Mouse (Mus musculus): ENCODE results near the gene Zdhhc17. TPM values are rescaled to one million over a fixed set of nuclear protein-coding genes. Genes with fewer than 3 reads are reported as not detected.

The Zdhhc17 gene
- polyA plus RNA-seq, 1 experiment from 2014 or later, result 17.3 TPM

GRCm38 (mm10) chr10:111031511-111032365, 21.8 kb upstream of the Zdhhc17 start:
- Histone ChIP-seq H3K4me2 (ENCODE audit: low read depth, low read length) (peak overlapping the region; percentile 54), H3K9me3 (replicated peaks; ENCODE audit: control insufficient read depth, low read length) (no peaks in the 10 kb centered on the region), H3K36me3 (ENCODE audit: control insufficient read depth, insufficient read depth, low read length) (no peaks in the 10 kb centered on the region), H3K4me3 (replicated peaks; ENCODE audit: low read length) (peak overlapping the region; percentile 32), H3K9ac (ENCODE audit: low read length) (peak overlapping the region; percentile 46), H3K27me3 (ENCODE audit: control insufficient read depth, insufficient read depth, low read length) (no peaks in the 10 kb centered on the region), H3K27ac (ENCODE audit: low read length) (no peak overlapping the region), H3K4me1 (ENCODE audit: control insufficient read depth, insufficient read depth, low read length) (no peaks in the 10 kb centered on the region)
- ATAC-seq (ENCODE audit: insufficient read depth, low FRiP score), result no peak
- 28% methylated on average over 20 of the region's 20 CpGs for WGBS

- Histone ChIP-seq H3K36me3 (ENCODE audit: control insufficient read depth, insufficient read depth, low read length) (no peaks in the 10 kb centered on the region), H3K27me3 (ENCODE audit: control insufficient read depth, insufficient read depth, low read length) (no peaks in the 10 kb centered on the region), H3K4me2 (ENCODE audit: low read depth, low read length) (no peak overlapping the region), H3K4me3 (replicated peaks; ENCODE audit: low read length) (no peak overlapping the region), H3K27ac (ENCODE audit: low read length) (no peak overlapping the region), H3K4me1 (ENCODE audit: control insufficient read depth, insufficient read depth, low read length) (no peaks in the 10 kb centered on the region), H3K9ac (ENCODE audit: low read length) (no peak overlapping the region), H3K9me3 (replicated peaks; ENCODE audit: control insufficient read depth, low read length) (no peaks in the 10 kb centered on the region)
- ATAC-seq (ENCODE audit: insufficient read depth, low FRiP score), result no peak
- WGBS, result 71% methylated on average over 2 of the region's 2 CpGs
Observed at GRCm38 (mm10) chr10:111030845-111031244, 20.9 kb upstream of the Zdhhc17 start.

DNA sequence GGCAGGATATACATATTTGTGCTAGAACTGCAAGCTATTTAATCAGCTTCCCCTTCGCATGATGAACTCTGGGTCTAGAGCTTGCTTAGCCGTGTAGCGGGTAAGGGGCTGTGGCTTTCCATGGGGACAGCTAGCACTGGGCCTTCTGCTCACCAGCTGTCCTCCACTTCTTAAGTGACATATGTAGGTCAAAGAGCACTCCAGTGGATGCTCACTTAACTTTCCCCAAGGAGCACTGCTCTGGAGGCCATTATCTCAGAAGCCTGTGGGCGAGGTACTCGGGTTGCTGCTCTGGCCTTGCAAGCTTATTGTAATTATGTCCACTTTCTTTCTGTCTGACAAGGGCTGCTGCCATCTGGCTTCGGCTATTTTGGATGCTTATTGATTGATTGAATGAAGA, 16.2 kb upstream of the Zdhhc17 start:
- Histone ChIP-seq H3K4me3 (replicated peaks; ENCODE audit: low read length) (no peak overlapping the region), H3K27me3 (ENCODE audit: control insufficient read depth, insufficient read depth, low read length) (no peaks in the 10 kb centered on the region), H3K27ac (ENCODE audit: low read length) (no peak overlapping the region), H3K9me3 (replicated peaks; ENCODE audit: control insufficient read depth, low read length) (no peaks in the 10 kb centered on the region), H3K4me1 (ENCODE audit: control insufficient read depth, insufficient read depth, low read length) (no peaks in the 10 kb centered on the region), H3K9ac (ENCODE audit: low read length) (no peak overlapping the region), H3K4me2 (ENCODE audit: low read depth, low read length) (no peak overlapping the region), H3K36me3 (ENCODE audit: control insufficient read depth, insufficient read depth, low read length) (no peaks in the 10 kb centered on the region)
- ATAC-seq (ENCODE audit: insufficient read depth, low FRiP score), result no peak
- WGBS, result 81% methylated on average over 6 of the region's 6 CpGs

DNA sequence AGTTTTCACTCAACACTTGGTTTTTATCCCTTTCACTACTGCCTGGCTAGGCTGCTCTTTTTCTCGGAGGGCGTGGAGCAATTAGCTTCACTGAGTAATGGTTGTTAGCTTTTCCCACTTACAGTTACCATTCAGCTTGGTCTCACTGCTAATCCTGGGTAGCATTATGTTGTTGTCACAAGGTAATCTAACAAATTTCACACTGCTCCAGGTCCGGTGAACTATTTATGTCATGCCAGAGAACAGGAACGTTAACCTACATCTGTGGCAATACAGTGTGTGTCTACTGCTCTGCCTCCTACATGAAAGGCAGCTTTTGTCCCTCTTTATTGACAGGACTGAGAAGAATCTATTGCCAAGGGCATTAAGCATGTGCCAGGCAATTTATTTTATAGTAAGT, 14.8 kb upstream of the Zdhhc17 start:
- Histone ChIP-seq H3K4me3 (replicated peaks; ENCODE audit: low read length) (no peak overlapping the region), H3K36me3 (ENCODE audit: control insufficient read depth, insufficient read depth, low read length) (no peaks in the 10 kb centered on the region), H3K4me1 (ENCODE audit: control insufficient read depth, insufficient read depth, low read length) (no peaks in the 10 kb centered on the region), H3K27me3 (ENCODE audit: control insufficient read depth, insufficient read depth, low read length) (no peaks in the 10 kb centered on the region), H3K9me3 (replicated peaks; ENCODE audit: control insufficient read depth, low read length) (no peaks in the 10 kb centered on the region), H3K9ac (ENCODE audit: low read length) (no peak overlapping the region), H3K4me2 (ENCODE audit: low read depth, low read length) (no peak overlapping the region), H3K27ac (ENCODE audit: low read length) (no peak overlapping the region)
- 60% methylated on average over 4 of the region's 4 CpGs for WGBS
- ATAC-seq (ENCODE audit: insufficient read depth, low FRiP score), result no peak

DNA sequence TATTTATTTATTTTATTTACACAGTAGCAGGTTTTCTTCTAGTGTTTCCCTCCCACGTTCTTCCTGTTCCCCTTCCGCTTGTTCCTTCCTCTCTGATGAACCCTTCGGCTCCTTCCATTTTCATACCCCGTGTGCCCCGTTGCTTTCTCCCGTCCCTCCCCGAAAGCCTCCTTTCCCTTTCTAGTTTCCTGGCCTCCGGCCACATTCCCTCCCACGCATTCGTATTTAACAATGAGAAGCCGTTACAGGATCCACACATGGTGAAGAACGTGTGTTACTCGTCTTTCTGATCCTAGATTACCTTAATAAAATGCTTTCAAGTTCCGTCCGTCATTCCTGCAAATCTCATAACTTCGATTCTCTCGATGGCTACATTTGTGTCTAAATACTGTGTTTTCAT, 4.5 kb upstream of the Zdhhc17 start:
- Histone ChIP-seq H3K4me1 (ENCODE audit: control insufficient read depth, insufficient read depth, low read length) (no peaks in the 10 kb centered on the region), H3K27me3 (ENCODE audit: control insufficient read depth, insufficient read depth, low read length) (no peaks in the 10 kb centered on the region), H3K27ac (ENCODE audit: low read length) (no peak overlapping the region), H3K36me3 (ENCODE audit: control insufficient read depth, insufficient read depth, low read length) (no peaks in the 10 kb centered on the region), H3K9me3 (replicated peaks; ENCODE audit: control insufficient read depth, low read length) (no peaks in the 10 kb centered on the region), H3K4me3 (replicated peaks; ENCODE audit: low read length) (no peak overlapping the region), H3K9ac (ENCODE audit: low read length) (no peak overlapping the region), H3K4me2 (ENCODE audit: low read depth, low read length) (no peak overlapping the region)
- ATAC-seq (ENCODE audit: insufficient read depth, low FRiP score), result no peak
- 77% methylated on average over 17 of the region's 17 CpGs for WGBS

DNA sequence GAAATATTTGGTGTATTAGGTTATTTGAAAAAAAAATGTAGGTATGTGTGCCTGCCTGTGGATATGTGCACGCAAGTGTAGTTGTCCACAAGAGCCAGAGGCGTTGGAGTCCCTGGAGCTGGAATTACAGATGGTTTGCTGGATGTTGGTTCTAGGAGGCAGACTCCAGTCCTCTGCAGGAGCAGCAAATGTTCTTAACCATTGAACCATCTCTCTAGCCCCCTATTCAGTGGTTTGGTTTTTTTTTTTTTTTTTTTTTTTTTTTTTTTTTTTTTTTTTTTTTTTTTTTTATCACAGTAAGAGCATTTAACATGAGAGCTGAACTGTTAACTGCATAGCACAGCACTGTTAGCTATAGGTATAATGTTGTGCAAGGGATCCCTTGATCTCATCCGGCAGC, 3.3 kb upstream of the Zdhhc17 start:
- no peak overlapping the region for H3K4me3 ChIP-seq (replicated peaks; ENCODE audit: low read length)
- no peaks in the 10 kb centered on the region for H3K36me3 ChIP-seq (ENCODE audit: control insufficient read depth, insufficient read depth, low read length)
- no peak overlapping the region for H3K9ac ChIP-seq (ENCODE audit: low read length)
- H3K4me2 ChIP-seq (ENCODE audit: low read depth, low read length), result no peak overlapping the region
- H3K27ac ChIP-seq (ENCODE audit: low read length), result no peak overlapping the region
- no peak for ATAC-seq (ENCODE audit: insufficient read depth, low FRiP score)
- H3K9me3 ChIP-seq (replicated peaks; ENCODE audit: control insufficient read depth, low read length), result no peaks in the 10 kb centered on the region
- WGBS, result 85% methylated on average over 3 of the region's 3 CpGs
- H3K27me3 ChIP-seq (ENCODE audit: control insufficient read depth, insufficient read depth, low read length), result no peaks in the 10 kb centered on the region
- H3K4me1 ChIP-seq (ENCODE audit: control insufficient read depth, insufficient read depth, low read length), result peaks cover under 1% of the 10 kb centered on the region; the same call in 1 of the 2 replicates

DNA sequence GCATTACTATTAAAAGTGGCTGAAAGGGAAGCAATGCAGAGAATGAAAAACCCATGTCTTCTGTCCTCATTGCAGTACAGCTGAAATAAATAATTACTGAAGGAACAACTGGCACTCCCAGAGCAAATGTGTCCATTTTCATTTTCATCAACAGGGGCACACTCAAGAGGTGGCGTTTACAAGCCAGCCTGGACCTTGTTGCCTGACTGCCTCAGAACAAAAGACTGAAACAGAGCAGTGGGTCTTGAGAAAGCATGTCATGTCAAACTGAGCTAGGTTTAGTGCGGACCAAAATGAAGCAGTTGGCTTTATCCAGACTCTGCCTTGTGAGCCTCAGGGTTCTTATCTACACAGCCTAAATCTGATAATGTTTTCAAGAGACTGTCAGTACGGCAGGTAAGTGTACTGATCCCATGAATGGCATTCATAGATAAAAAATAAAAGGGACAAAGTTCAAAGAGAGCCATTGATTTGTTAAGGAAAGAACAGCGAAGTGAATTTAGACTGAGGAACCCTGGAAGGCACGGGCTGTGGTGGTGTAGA, 2.6 kb upstream of the Zdhhc17 start:
- Histone ChIP-seq H3K9me3 (replicated peaks; ENCODE audit: control insufficient read depth, low read length) (no peaks in the 10 kb centered on the region), H3K4me3 (replicated peaks; ENCODE audit: low read length) (no peak overlapping the region), H3K4me1 (ENCODE audit: control insufficient read depth, insufficient read depth, low read length) (peaks cover 4% of the 10 kb centered on the region; the same call in 1 of the 2 replicates), H3K36me3 (ENCODE audit: control insufficient read depth, insufficient read depth, low read length) (no peaks in the 10 kb centered on the region), H3K9ac (ENCODE audit: low read length) (no peak overlapping the region), H3K27me3 (ENCODE audit: control insufficient read depth, insufficient read depth, low read length) (no peaks in the 10 kb centered on the region), H3K4me2 (ENCODE audit: low read depth, low read length) (no peak overlapping the region), H3K27ac (ENCODE audit: low read length) (no peak overlapping the region)
- 64% methylated on average over 5 of the region's 5 CpGs for WGBS
- no peak for ATAC-seq (ENCODE audit: insufficient read depth, low FRiP score)

GRCm38 (mm10) chr10:111011226-111011765, 1.4 kb upstream of the Zdhhc17 start:
- Histone ChIP-seq H3K27ac (ENCODE audit: low read length) (no peak overlapping the region; the same call in 1 of the 2 replicates), H3K4me2 (ENCODE audit: low read depth, low read length) (peak overlapping the region; percentile 68), H3K36me3 (ENCODE audit: control insufficient read depth, insufficient read depth, low read length) (no peaks in the 10 kb centered on the region), H3K9me3 (replicated peaks; ENCODE audit: control insufficient read depth, low read length) (no peaks in the 10 kb centered on the region), H3K4me3 (replicated peaks; ENCODE audit: low read length) (peak overlapping the region; percentile 80), H3K27me3 (ENCODE audit: control insufficient read depth, insufficient read depth, low read length) (no peaks in the 10 kb centered on the region), H3K4me1 (ENCODE audit: control insufficient read depth, insufficient read depth, low read length) (peaks cover 4% of the 10 kb centered on the region; the same call in 1 of the 2 replicates), H3K9ac (ENCODE audit: low read length) (peak overlapping the region; percentile 94)
- ATAC-seq (ENCODE audit: insufficient read depth, low FRiP score), result no peak
- WGBS, result 3% methylated on average over 14 of the region's 14 CpGs
